Mouse (Mus musculus): ENCODE results near the gene Tat. TPM values are rescaled to one million over a fixed set of nuclear protein-coding genes. Genes with fewer than 3 reads are reported as not detected.
"Not testable (repeated sequence)": the region's sequence is repeated elsewhere in the genome, so short reads cannot be mapped to it uniquely, and the experiment has no call there.

Tat gene
- total RNA-seq, 2 experiments from 2014 or later: 0.38 to 1.3 TPM

- no peak for DNase-seq
- intact Hi-C loops (cut with DNase I): no loop called here
These were observed 10.9 kb upstream of the Tat start for GRCm38 (mm10) chr8:109979339-109979738.

GRCm38 (mm10) chr8:109982386-109983105 is 7.7 kb upstream of the Tat start:
- intact Hi-C loops (cut with DNase I): no loop called here

GRCm38 (mm10) chr8:109983944-109984343 is 6.3 kb upstream of the Tat start:
- DNase-seq: no peak
- intact Hi-C loops (cut with DNase I): no loop called here

More at GRCm38 (mm10) chr8:109982386-109983105, 7.7 kb upstream of the Tat start:
- no peak for DNase-seq

GRCm38 (mm10) chr8:109986384-109986783 is 3.9 kb upstream of the Tat start:
- intact Hi-C loops (cut with DNase I): no loop called here
- DNase-seq: no peak

GRCm38 (mm10) chr8:109987776-109988175 is 2.5 kb upstream of the Tat start:
- intact Hi-C loops (cut with DNase I): no loop called here
- DNase-seq: no peak

GRCm38 (mm10) chr8:109989151-109989550 is 1.1 kb upstream of the Tat start:
- DNase-seq: no peak
- intact Hi-C loops (cut with DNase I): no loop called here

- no peak for DNase-seq
- intact Hi-C loops (cut with DNase I): no loop called here
These were observed 1.9 kb downstream of the Tat start for GRCm38 (mm10) chr8:109992166-109992565.

- intact Hi-C loops (cut with DNase I): no loop called here
- no peak for DNase-seq
These were observed 2.7 kb downstream of the Tat start for GRCm38 (mm10) chr8:109992951-109993350.

- DNase-seq: no peak
- intact Hi-C loops (cut with DNase I): no loop called here
These were observed 7.1 kb downstream of the Tat start for GRCm38 (mm10) chr8:109997381-109997780.

- DNase-seq: no peak
- intact Hi-C loops (cut with DNase I): no loop called here
These were observed 7.8 kb downstream of the Tat start for GRCm38 (mm10) chr8:109998066-109998465.

GRCm38 (mm10) chr8:109999974-110000373 is 9.7 kb downstream of the Tat start:
- no peak for DNase-seq
- intact Hi-C loops (cut with DNase I): no loop called here

- DNase-seq: no peak
- intact Hi-C loops (cut with DNase I): no loop called here
These were observed 12.7 kb downstream of the Tat start for GRCm38 (mm10) chr8:110002953-110003352.

GRCm38 (mm10) chr8:110004300-110004699 is 14.1 kb downstream of the Tat start:
- intact Hi-C loops (cut with DNase I): no loop called here
- DNase-seq: no peak

- DNase-seq: no peak
- intact Hi-C loops (cut with DNase I): no loop called here
These were observed 16.2 kb downstream of the Tat start for GRCm38 (mm10) chr8:110006312-110007023.

- intact Hi-C loops (cut with DNase I): no loop called here
These were observed 18.2 kb downstream of the Tat start for GRCm38 (mm10) chr8:110008228-110008994.

GRCm38 (mm10) chr8:110008995-110009446 is 18.8 kb downstream of the Tat start:
- intact Hi-C loops (cut with DNase I): no loop called here

More at GRCm38 (mm10) chr8:110008228-110008994, 18.2 kb downstream of the Tat start:
- no peak for DNase-seq

GRCm38 (mm10) chr8:110010868-110011267 is 20.6 kb downstream of the Tat start:
- DNase-seq: peak; percentile 31 to 50
- intact Hi-C loops (cut with DNase I): loop anchor here (1.0 kb wide), 1 partner anchor 60 kb away; no protein-coding TSS in a partner anchor

More at GRCm38 (mm10) chr8:110008995-110009446, 18.8 kb downstream of the Tat start:
- no peak for DNase-seq

GRCm38 (mm10) chr8:110022081-110022480 is 31.8 kb downstream of the Tat start:
- no peak for DNase-seq
- intact Hi-C loops (cut with DNase I): no loop called here

GRCm38 (mm10) chr8:110022768-110023344 is 32.6 kb downstream of the Tat start:
- no peak for DNase-seq
- intact Hi-C loops (cut with DNase I): no loop called here

- intact Hi-C loops (cut with DNase I); DNase-seq: not testable (repeated sequence)
These were observed 43.5 kb downstream of the Tat start for GRCm38 (mm10) chr8:110033771-110034170.

GRCm38 (mm10) chr8:110034331-110034730 is 44.1 kb downstream of the Tat start:
- DNase-seq: no peak
- intact Hi-C loops (cut with DNase I): no loop called here
